Mouse (Mus musculus) liver, adult 2 months (tissue): ENCODE measurements at regions not wholly inside any gene's neighbourhood (a gene's known extent, or its start where the extent isn't known, plus 50 kb on each side); places are given as distances from the start of the nearest gene placed in this dataset.

ENCODE experiments used
- CTCF ChIP-seq: fragments of 200-500 bp; IDR thresholded peaks from 2 replicates; pipeline ENCODE4 v1.5.1; 2011; ENCODE audit warnings: low read depth, low read length, control low read depth
- POLR2A ChIP-seq: fragments of 200-500 bp; IDR thresholded peaks from 2 replicates; pipeline ENCODE4 v1.6.1; 2011; ENCODE audit warnings: low read length, control low read depth; ENCODE audit not compliant: insufficient read depth; ENCODE audit errors: extremely low read depth

- no peak for TF ChIP-seq CTCF
- no peak for TF ChIP-seq POLR2A
Measured at GRCm38 (mm10) chr6:81698173-81698572, 225.3 kb upstream of the Gcfc2 start.
